Mouse (Mus musculus): ENCODE results near the gene Rhobtb3. TPM values are rescaled to one million over a fixed set of nuclear protein-coding genes. Genes with fewer than 3 reads are reported as not detected.

Gene Rhobtb3
- polyA plus RNA-seq, 2 experiments = 1.9 to 3.4 TPM

DNA sequence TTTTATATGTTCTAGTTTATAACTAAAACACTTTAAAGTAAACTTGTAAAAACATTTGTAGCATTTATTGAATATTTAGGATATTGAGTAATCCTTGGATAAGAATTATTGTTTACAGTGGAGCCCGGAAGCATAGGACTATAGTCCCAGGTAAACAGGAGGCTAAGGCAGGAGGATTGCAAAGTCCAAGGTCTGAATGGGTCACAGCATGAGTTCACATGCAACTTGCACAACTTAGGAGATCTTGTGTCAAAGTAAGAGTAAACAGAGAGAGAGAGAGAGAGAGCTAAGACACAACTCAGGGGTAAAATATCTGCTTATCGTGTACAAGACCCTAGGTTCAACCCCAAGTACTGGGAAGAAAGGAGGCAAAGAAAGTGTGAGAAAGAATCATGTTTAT is 32.9 kb upstream of the Rhobtb3 start:
- H3K4me2 ChIP-seq (ENCODE audit: low read depth) = no peak overlapping the region
- H3K27ac ChIP-seq = no peak overlapping the region
- H3K27me3 ChIP-seq (ENCODE audit: control insufficient read depth, insufficient read depth, low read length) = no peaks in the 10 kb centered on the region
- WGBS (ENCODE audit: insufficient replicate concordance) = 68% methylated on average over 2 of the region's 2 CpGs
- no peak for TF ChIP-seq EP300 (IDR thresholded peaks at IDR 0.05; ENCODE audit: low read depth)
- TF ChIP-seq CTCF (IDR thresholded peaks at IDR 0.05; ENCODE audit: low read depth) = no peak
- DNase-seq (ENCODE audit: low read depth in 3 of 3, low spot score in 3 of 3) (peak in 2 of 3 experiments; percentile 2 to 7), ATAC-seq (ENCODE audit: insufficient read depth) (no peak)
- peaks cover 0 to 3% of the 10 kb centered on the region in 2 experiments; a peak in 1 of 4 replicates for H3K4me1 ChIP-seq (replicated peaks; ENCODE audit: control insufficient read depth in 2 of 2, insufficient read depth in 2 of 2, low read length in 1 of 2)
- no peaks in the 10 kb centered on the region for H3K9me3 ChIP-seq (ENCODE audit: control insufficient read depth, low read length)
- no peaks in the 10 kb centered on the region for H3K36me3 ChIP-seq (replicated peaks; ENCODE audit: control insufficient read depth, insufficient read depth, low read depth)
- H3K4me3 ChIP-seq (ENCODE audit: insufficient read depth in 1 of 2, low read depth in 2 of 2, low read length in 2 of 2) = no peak overlapping the region
- no peak overlapping the region for H3K9ac ChIP-seq (replicated peaks)

GRCm38 (mm10) chr13:75976218-75976617 is 32.5 kb upstream of the Rhobtb3 start:
- no peak overlapping the region for H3K27ac ChIP-seq
- ATAC-seq (ENCODE audit: insufficient read depth) (no peak), DNase-seq (ENCODE audit: low read depth in 3 of 3, low spot score in 3 of 3) (no peak)
- H3K4me2 ChIP-seq (ENCODE audit: low read depth) = no peak overlapping the region
- no peaks in the 10 kb centered on the region for H3K9me3 ChIP-seq (ENCODE audit: control insufficient read depth, low read length)
- TF ChIP-seq CTCF (IDR thresholded peaks at IDR 0.05; ENCODE audit: low read depth) (no peak), EP300 (IDR thresholded peaks at IDR 0.05; ENCODE audit: low read depth) (no peak; the same call in 1 of the 2 replicates)
- no peaks in the 10 kb centered on the region for H3K36me3 ChIP-seq (replicated peaks; ENCODE audit: control insufficient read depth, insufficient read depth, low read depth)
- no peak overlapping the region for H3K4me3 ChIP-seq (ENCODE audit: insufficient read depth in 1 of 2, low read depth in 2 of 2, low read length in 2 of 2)
- H3K27me3 ChIP-seq (ENCODE audit: control insufficient read depth, insufficient read depth, low read length) = no peaks in the 10 kb centered on the region
- 32% methylated on average over 2 of the region's 2 CpGs for WGBS (ENCODE audit: insufficient replicate concordance)
- no peak overlapping the region for H3K9ac ChIP-seq (replicated peaks)
- H3K4me1 ChIP-seq (replicated peaks; ENCODE audit: control insufficient read depth in 2 of 2, insufficient read depth in 2 of 2, low read length in 1 of 2) = peaks cover 0 to 3% of the 10 kb centered on the region in 2 experiments; a peak in 1 of 4 replicates

DNA sequence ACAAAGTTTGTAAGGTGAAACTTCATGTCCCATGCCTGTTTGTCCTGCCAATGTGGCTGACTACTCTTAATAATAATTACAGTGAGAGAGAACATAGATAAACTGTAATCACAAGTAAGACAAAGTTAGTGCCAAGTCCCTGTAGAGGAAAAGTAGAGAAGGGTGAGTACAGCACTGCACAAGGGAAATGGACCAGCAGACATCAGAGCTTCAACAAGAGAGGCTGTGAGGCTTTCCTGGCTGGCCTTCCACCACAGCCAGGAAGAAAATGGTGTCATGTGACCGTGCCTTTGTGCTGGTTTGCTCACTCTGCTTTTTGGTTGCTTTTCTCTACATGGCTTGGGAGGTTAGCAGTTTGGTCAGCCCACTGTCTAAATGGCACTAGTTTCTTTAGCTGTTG is 31.9 kb upstream of the Rhobtb3 start:
- H3K27ac ChIP-seq = no peak overlapping the region
- WGBS (ENCODE audit: insufficient replicate concordance) = 55% methylated on average over 1 of the region's 1 CpGs

DNA sequence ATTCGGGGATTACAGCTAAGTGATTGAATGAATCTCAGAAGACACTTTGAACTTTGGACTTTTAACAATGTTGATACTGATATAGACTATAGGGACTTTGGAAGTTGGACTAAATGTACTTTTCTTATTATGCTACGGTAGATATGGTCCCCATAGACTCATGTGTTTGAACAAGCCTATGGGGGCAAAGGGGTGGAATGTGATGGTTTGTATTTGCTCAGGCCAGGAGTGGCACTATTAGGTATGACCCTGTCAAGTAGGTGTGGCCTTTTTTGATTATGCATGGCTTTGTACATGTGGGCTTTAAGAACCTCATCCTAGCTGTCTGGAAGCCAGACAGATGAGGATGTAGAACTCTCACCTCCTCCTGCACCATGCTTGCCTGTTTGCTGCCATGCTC is 30.8 kb upstream of the Rhobtb3 start:
- H3K9ac ChIP-seq (replicated peaks) = no peak overlapping the region
- H3K36me3 ChIP-seq (replicated peaks; ENCODE audit: control insufficient read depth, insufficient read depth, low read depth) = no peaks in the 10 kb centered on the region
- no peaks in the 10 kb centered on the region for H3K27me3 ChIP-seq (ENCODE audit: control insufficient read depth, insufficient read depth, low read length)
- H3K27ac ChIP-seq = no peak overlapping the region
- peaks cover 0 to 3% of the 10 kb centered on the region in 2 experiments; a peak in 1 of 4 replicates for H3K4me1 ChIP-seq (replicated peaks; ENCODE audit: control insufficient read depth in 2 of 2, insufficient read depth in 2 of 2, low read length in 1 of 2)
- no peaks in the 10 kb centered on the region for H3K9me3 ChIP-seq (ENCODE audit: control insufficient read depth, low read length)
- DNase-seq (ENCODE audit: low read depth in 3 of 3, low spot score in 3 of 3) (no peak), ATAC-seq (ENCODE audit: insufficient read depth) (no peak)
- no peak overlapping the region for H3K4me2 ChIP-seq (ENCODE audit: low read depth)
- no peak for TF ChIP-seq EP300 (IDR thresholded peaks at IDR 0.05; ENCODE audit: low read depth)
- TF ChIP-seq CTCF (IDR thresholded peaks at IDR 0.05; ENCODE audit: low read depth) = no peak
- 64% methylated on average over 2 of the region's 2 CpGs for WGBS (ENCODE audit: insufficient replicate concordance)
- no peak overlapping the region for H3K4me3 ChIP-seq (ENCODE audit: insufficient read depth in 1 of 2, low read depth in 2 of 2, low read length in 2 of 2)

More for the DNA sequence above, 31.9 kb upstream of the Rhobtb3 start:
- no peaks in the 10 kb centered on the region for H3K36me3 ChIP-seq (replicated peaks; ENCODE audit: control insufficient read depth, insufficient read depth, low read depth)
- no peaks in the 10 kb centered on the region for H3K9me3 ChIP-seq (ENCODE audit: control insufficient read depth, low read length)
- TF ChIP-seq CTCF (IDR thresholded peaks at IDR 0.05; ENCODE audit: low read depth) (no peak), EP300 (IDR thresholded peaks at IDR 0.05; ENCODE audit: low read depth) (no peak)
- H3K9ac ChIP-seq (replicated peaks) = no peak overlapping the region
- no peaks in the 10 kb centered on the region for H3K27me3 ChIP-seq (ENCODE audit: control insufficient read depth, insufficient read depth, low read length)
- no peak overlapping the region for H3K4me2 ChIP-seq (ENCODE audit: low read depth)
- no peak for ATAC-seq (ENCODE audit: insufficient read depth)
- H3K4me1 ChIP-seq (replicated peaks; ENCODE audit: control insufficient read depth in 2 of 2, insufficient read depth in 2 of 2, low read length in 1 of 2) = peaks cover 0 to 3% of the 10 kb centered on the region in 2 experiments; a peak in 1 of 4 replicates
- no peak overlapping the region for H3K4me3 ChIP-seq (ENCODE audit: insufficient read depth in 1 of 2, low read depth in 2 of 2, low read length in 2 of 2)
- no peak for DNase-seq (ENCODE audit: low read depth in 3 of 3, low spot score in 3 of 3)

DNA sequence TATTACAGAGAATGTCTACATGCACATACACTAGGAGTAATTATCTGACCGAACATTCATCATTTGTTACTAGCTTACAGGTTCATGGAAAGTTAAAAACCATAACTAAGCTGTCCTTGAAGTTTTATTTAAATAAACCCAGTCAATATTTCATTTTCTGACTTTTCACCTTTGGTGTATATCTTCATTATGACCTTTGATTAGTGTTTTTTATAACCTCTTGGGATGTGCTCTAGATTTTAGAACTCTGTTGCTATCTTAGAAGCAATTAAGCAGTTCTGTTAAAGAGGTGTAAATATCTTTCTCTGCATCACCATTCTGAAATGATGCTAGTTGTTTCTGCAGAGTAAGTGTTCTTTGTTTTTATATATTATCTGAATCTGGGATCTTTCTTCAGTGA is 23.1 kb upstream of the Rhobtb3 start, which contains the start of gene Spata9:
Spata9 (plus strand) TSS at position 301 of the 400 bp plus-strand sequence.
- 49% methylated on average over 1 of the region's 1 CpGs for WGBS (ENCODE audit: insufficient replicate concordance)
- no peaks in the 10 kb centered on the region for H3K27me3 ChIP-seq (ENCODE audit: control insufficient read depth, insufficient read depth, low read length)

More for the DNA sequence above, 23.1 kb upstream of the Rhobtb3 start, which contains the start of gene Spata9:
- Histone ChIP-seq H3K27ac (no peak within 1 kb of the TSS), H3K4me3 (ENCODE audit: insufficient read depth in 1 of 2, low read depth in 2 of 2, low read length in 2 of 2) (no peak within 1 kb of the TSS), H3K4me1 (replicated peaks; ENCODE audit: control insufficient read depth in 2 of 2, insufficient read depth in 2 of 2, low read length in 1 of 2) (no peaks in the 10 kb centered on the region), H3K4me2 (ENCODE audit: low read depth) (no peak within 1 kb of the TSS), H3K36me3 (replicated peaks; ENCODE audit: control insufficient read depth, insufficient read depth, low read depth) (no peaks in the 10 kb centered on the region), H3K9ac (replicated peaks) (no peak within 1 kb of the TSS), H3K9me3 (ENCODE audit: control insufficient read depth, low read length) (peaks cover 2% of the 10 kb centered on the region; the same call in 1 of the 2 replicates)
- no peak for DNase-seq (ENCODE audit: low read depth in 3 of 3, low spot score in 3 of 3)
- ATAC-seq (ENCODE audit: insufficient read depth) = no peak
- TF ChIP-seq EP300 (IDR thresholded peaks at IDR 0.05; ENCODE audit: low read depth) = no peak

Data from liver, embryonic 14.5 days (tissue).